Mouse (Mus musculus) megakaryocyte, embryonic 14.5 days (primary cell): ENCODE data around the gene Abi1.

Experiments used
- FLI1 ChIP-seq: IDR thresholded peaks from 2 replicates; pipeline ENCODE4 v1.6.1; 2012; ENCODE audit warnings: low read length, inconsistent platforms, mixed read lengths
- GATA1 ChIP-seq: IDR thresholded peaks from 3 replicates; pipeline ENCODE4 v1.6.1; 2012; ENCODE audit warnings: mixed read lengths, low read length, inconsistent platforms, borderline replicate concordance

DNA sequence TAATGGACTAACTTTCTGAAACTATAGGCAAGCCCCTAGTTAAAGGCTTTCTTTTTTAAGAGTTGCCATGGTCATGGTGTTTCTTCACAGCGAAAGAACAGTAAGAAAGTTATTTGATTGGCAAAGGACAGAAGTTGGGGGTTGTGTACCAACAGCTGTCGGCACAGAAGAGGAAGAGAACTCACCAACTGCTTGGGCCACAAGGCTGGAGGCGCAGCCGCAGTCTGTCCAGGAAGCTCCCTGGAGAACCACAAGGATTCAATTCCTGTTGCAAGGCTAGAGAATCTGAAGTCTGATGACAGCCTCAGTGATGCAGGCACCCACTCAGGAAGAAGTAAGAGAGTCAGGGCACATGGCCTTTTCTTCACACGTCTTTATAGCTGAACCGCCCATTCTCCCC lies 12.5 kb upstream of the Abi1 start:
- TF ChIP-seq FLI1, result no peak
- no peak for TF ChIP-seq GATA1
